Mouse (Mus musculus) cerebellum, adult 2 months (tissue): ENCODE measurements around the gene Psmd13. TPM values are rescaled to one million over a fixed set of nuclear protein-coding genes. Genes with fewer than 3 reads are reported as not detected.

Source experiments
- DNase-seq, 2 experiments: peaks; one replicate each; pipeline ENCODE4 v3.0.0; 2021
- H3K27ac ChIP-seq: fragments of 200-500 bp; 2 replicates; pipeline ENCODE4 v1.5.1; 2012; ENCODE audit warnings: low read length, control low read depth, inconsistent platforms; ENCODE audit not compliant: insufficient read depth
- H3K27me3 ChIP-seq: fragments of 200-500 bp; 2 replicates; pipeline ENCODE4 v1.6.1; 2012; ENCODE audit warnings: inconsistent platforms, mild to moderate bottlenecking, low read length, moderate library complexity; ENCODE audit not compliant: control insufficient read depth, insufficient read depth
- H3K4me1 ChIP-seq: fragments of 200-500 bp; 2 replicates; pipeline ENCODE4 v1.6.1; 2011; ENCODE audit warnings: low read length; ENCODE audit not compliant: control insufficient read depth, insufficient read depth
- H3K4me3 ChIP-seq: fragments of 200-500 bp; replicated peaks from 2 replicates; pipeline ENCODE3; 2011; ENCODE audit warnings: mild to moderate bottlenecking, low read depth, low read length, control low read depth; ENCODE audit not compliant: insufficient read depth
- CTCF ChIP-seq: fragments of 200-500 bp; IDR thresholded peaks from 2 replicates; pipeline ENCODE4 v1.5.1; 2011; ENCODE audit warnings: low read depth, mild to moderate bottlenecking, control low read depth, low read length, moderate library complexity, borderline replicate concordance; ENCODE audit not compliant: insufficient read depth
- POLR2A ChIP-seq: fragments of 200-500 bp; IDR thresholded peaks from 2 replicates; pipeline ENCODE4 v1.6.1; 2011; ENCODE audit warnings: low read length, control low read depth, borderline replicate concordance; ENCODE audit not compliant: insufficient read depth
- WGBS: fragments of 180-500 bp; shearing (Covaris S2); methylation state at CpG from one replicate; pipeline ENCODE4 v1.1.7; 2018; 5-methylcytosine and 5-hydroxymethylcytosine counted together
- polyA plus RNA-seq: library from polyadenylated mRNA; depleted of rRNA; stranded (reverse); fragments of >200 nt; gene quantifications from 2 replicates; pipeline ENCODE4 v1.2.3, GENCODE M21; 2012

Psmd13 gene
- polyA plus RNA-seq, 1 experiment, result 109 TPM

GRCm38 (mm10) chr7:140902036-140902875 is 20.5 kb downstream of the Psmd13 start:
- Histone ChIP-seq H3K27ac (no peak overlapping the region), H3K4me3 (no peak overlapping the region), H3K4me1 (no peaks in the 10 kb centered on the region), H3K27me3 (no peaks in the 10 kb centered on the region)
- DNase-seq, result no peak
- WGBS, result 83% methylated on average over 15 of the region's 15 CpGs
- no peak for TF ChIP-seq POLR2A
- TF ChIP-seq CTCF, result no peak

DNA sequence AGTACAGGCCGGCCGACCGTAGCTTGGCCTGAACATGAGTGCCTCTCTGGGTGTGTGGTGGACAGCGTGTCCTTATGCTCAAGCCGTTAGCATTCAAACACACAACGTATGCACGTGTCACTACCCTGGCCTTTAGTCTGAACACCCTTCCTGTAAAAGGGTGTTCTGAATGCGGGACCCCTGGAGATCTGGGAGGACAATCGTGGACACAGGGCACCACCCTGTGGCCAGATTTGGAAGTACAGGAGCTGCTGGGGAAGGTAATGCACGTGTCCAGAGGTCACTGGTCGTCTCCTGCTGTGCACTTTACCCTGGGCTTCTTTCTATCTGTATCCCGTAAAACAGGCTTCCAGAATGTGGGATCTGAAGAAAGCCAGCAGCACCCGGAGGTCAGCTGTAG is 21.4 kb downstream of the Psmd13 start:
- WGBS, result 21% methylated on average over 13 of the region's 13 CpGs
- TF ChIP-seq CTCF (peak; percentile 99), POLR2A (no peak)
- no peak overlapping the region for H3K27ac ChIP-seq
- no peaks in the 10 kb centered on the region for H3K4me1 ChIP-seq
- H3K27me3 ChIP-seq, result no peaks in the 10 kb centered on the region
- H3K4me3 ChIP-seq, result no peak overlapping the region
- peak; percentile 65 to 81 for DNase-seq

GRCm38 (mm10) chr7:140905642-140906081 is 23.9 kb downstream of the Psmd13 start:
- Histone ChIP-seq H3K4me1 (0 out of 2 replicates have a peak, but pooled peaks cover 2% of the 10 kb centered on the region), H3K4me3 (no peak overlapping the region), H3K27ac (no peak overlapping the region), H3K27me3 (no peaks in the 10 kb centered on the region)
- no peak for TF ChIP-seq CTCF
- TF ChIP-seq POLR2A, result no peak
- DNase-seq, result no peak
- WGBS, result 87% methylated on average over 2 of the region's 2 CpGs

DNA sequence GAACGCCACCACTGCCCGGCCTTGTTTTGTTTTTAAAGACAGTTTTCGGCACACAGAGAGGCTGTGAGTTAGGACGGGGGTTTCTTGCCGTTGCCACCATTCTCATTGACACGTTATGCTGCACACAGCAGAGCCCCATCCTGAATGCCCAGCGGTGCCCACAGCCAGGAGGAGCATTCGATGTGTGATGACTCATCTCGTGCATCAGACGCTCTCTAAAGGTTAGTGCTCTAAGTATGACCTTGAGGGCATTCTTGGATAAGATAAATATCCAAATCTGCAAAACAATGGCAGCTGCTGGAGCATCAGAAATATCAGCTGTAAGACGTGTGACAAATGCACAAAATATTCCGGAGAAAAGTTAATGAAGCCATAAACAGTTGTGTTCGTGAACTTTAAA is 25.4 kb downstream of the Psmd13 start:
- no peak for TF ChIP-seq POLR2A
- TF ChIP-seq CTCF, result no peak
- 84% methylated on average over 13 of the region's 13 CpGs for WGBS
- Histone ChIP-seq H3K27ac (no peak overlapping the region), H3K4me3 (no peak overlapping the region), H3K4me1 (0 out of 2 replicates have a peak, but pooled peaks cover 2% of the 10 kb centered on the region), H3K27me3 (no peaks in the 10 kb centered on the region)
- no peak for DNase-seq

DNA sequence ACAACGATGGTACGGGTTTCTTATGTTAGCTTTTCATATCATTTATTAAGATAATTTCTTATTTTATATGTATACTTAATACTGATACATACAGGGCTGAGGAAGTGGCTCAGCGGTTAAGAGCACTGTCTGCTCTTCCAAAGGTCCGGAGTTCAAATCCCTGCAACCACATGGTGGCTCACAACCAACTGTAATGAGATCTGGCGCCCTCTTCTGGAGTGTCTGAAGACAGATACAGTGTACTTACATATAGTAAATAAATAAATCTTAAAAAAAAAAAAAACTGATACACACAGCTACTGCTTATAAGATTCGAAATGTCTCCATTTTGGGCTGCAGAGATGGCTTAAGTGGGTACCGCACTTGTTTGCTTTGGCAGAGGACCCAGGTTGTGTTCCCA is 25.9 kb downstream of the Psmd13 start:
- Histone ChIP-seq H3K4me3 (no peak overlapping the region), H3K4me1 (0 out of 2 replicates have a peak, but pooled peaks cover 2% of the 10 kb centered on the region), H3K27me3 (no peaks in the 10 kb centered on the region), H3K27ac (no peak overlapping the region)
- TF ChIP-seq POLR2A (no peak), CTCF (no peak)
- DNase-seq, result no peak
- 86% methylated on average over 7 of the region's 7 CpGs for WGBS

DNA sequence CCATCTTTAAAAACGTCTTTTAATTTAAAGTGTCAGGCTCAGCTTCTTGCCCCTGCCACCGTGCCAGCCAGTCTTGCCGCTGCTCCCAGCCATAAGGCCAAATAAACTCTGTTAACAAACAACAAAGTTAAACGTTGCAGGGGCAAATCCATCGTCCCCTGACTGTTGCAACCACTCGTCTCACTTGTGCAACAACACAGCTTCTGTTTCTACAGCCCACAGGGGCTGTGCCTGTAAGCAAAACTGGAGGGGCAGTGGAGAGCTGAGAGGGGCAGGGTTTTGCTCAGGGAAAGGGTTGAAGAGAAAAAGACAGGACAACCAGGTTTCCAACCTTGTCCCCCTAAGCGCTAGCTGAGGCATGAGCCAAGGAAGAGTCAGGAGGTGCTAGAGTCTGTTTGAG is 26.4 kb downstream of the Psmd13 start:
- 61% methylated on average over 7 of the region's 7 CpGs for WGBS
- H3K4me1 ChIP-seq, result 0 out of 2 replicates have a peak, but pooled peaks cover 2% of the 10 kb centered on the region
- H3K4me3 ChIP-seq, result no peak overlapping the region
- TF ChIP-seq POLR2A (no peak), CTCF (no peak)
- no peaks in the 10 kb centered on the region for H3K27me3 ChIP-seq
- no peak for DNase-seq
- H3K27ac ChIP-seq, result no peak overlapping the region

GRCm38 (mm10) chr7:140908634-140909107 is 26.9 kb downstream of the Psmd13 start:
- 2% methylated on average over 19 of the region's 19 CpGs for WGBS
- Histone ChIP-seq H3K4me3 (peak overlapping the region; percentile 48), H3K27ac (no peak overlapping the region), H3K4me1 (0 out of 2 replicates have a peak, but pooled peaks cover 2% of the 10 kb centered on the region), H3K27me3 (no peaks in the 10 kb centered on the region)
- peak; percentile 63 to 76 for DNase-seq
- TF ChIP-seq POLR2A (no peak), CTCF (peak; percentile 83)

DNA sequence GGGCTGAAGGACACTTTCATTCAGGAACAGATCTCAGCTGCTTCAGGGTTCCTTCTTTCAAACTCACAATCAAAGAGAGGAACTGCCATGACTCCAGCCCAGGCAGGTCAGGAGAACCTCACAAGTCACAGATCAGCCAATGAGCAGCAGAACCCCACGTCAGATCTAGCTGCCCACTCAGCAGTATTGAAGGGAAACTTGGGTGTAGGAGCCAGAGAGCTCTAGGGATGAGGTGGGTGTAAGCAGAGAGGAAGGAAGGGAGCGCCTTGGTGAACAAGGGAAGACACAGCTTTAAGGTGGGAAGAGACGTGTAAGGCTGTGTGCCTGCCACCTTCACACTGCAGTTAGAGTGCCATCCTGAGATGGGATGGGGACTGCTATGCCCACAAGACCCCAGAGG is 30.5 kb downstream of the Psmd13 start:
- Histone ChIP-seq H3K27ac (no peak overlapping the region), H3K27me3 (no peaks in the 10 kb centered on the region), H3K4me1 (0 out of 2 replicates have a peak, but pooled peaks cover 2% of the 10 kb centered on the region), H3K4me3 (no peak overlapping the region)
- TF ChIP-seq POLR2A (no peak), CTCF (no peak)
- 60% methylated on average over 3 of the region's 3 CpGs for WGBS
- no peak for DNase-seq
